Mouse (Mus musculus): ENCODE measurements around the gene Dlg2. TPM values are rescaled to one million over a fixed set of nuclear protein-coding genes. Genes with fewer than 3 reads are reported as not detected.
"Not testable (repeated sequence)": the region's sequence is repeated elsewhere in the genome, so short reads cannot be mapped to it uniquely, and the experiment has no call there.

Dlg2 gene
- polyA plus RNA-seq, 1 experiment from 2014 or later = 1.4 TPM

GRCm38 (mm10) chr7:90703163-90703852 is 226.8 kb downstream of the Dlg2 start:
- WGBS = 26% methylated on average over 7 of the region's 7 CpGs
- Histone ChIP-seq H3K4me2 (peak overlapping the region; percentile 16; the same call in 1 of the 2 replicates), H3K27ac (peak overlapping the region; percentile 45; the same call in 1 of the 2 replicates)

GRCm38 (mm10) chr7:90703951-90704350 is 227.5 kb downstream of the Dlg2 start:
- WGBS = 57% methylated on average over 1 of the region's 1 CpGs
- Histone ChIP-seq H3K27ac (no peak overlapping the region), H3K9ac (no peak overlapping the region), H3K4me3 (replicated peaks) (no peak overlapping the region), H3K4me1 (0 out of 2 replicates have a peak, but pooled peaks cover 3% of the 10 kb centered on the region), H3K27me3 (no peaks in the 10 kb centered on the region), H3K9me3 (replicated peaks) (no peaks in the 10 kb centered on the region), H3K4me2 (no peak overlapping the region), H3K36me3 (no peaks in the 10 kb centered on the region)
- peak; percentile 63; the same call in 1 of the 2 replicates for ATAC-seq (replicated peaks; ENCODE audit: low FRiP score)

More at GRCm38 (mm10) chr7:90703163-90703852, 226.8 kb downstream of the Dlg2 start:
- H3K4me3 ChIP-seq (replicated peaks) = no peak overlapping the region
- H3K27me3 ChIP-seq = no peaks in the 10 kb centered on the region
- H3K4me1 ChIP-seq = 0 out of 2 replicates have a peak, but pooled peaks cover 3% of the 10 kb centered on the region
- H3K9me3 ChIP-seq (replicated peaks) = no peaks in the 10 kb centered on the region
- no peak overlapping the region for H3K9ac ChIP-seq
- no peaks in the 10 kb centered on the region for H3K36me3 ChIP-seq
- ATAC-seq (replicated peaks; ENCODE audit: low FRiP score) = peak; percentile 94

GRCm38 (mm10) chr7:90734086-90734485 is 257.6 kb downstream of the Dlg2 start:
- H3K9me3 ChIP-seq (replicated peaks) = no peaks in the 10 kb centered on the region
- no peaks in the 10 kb centered on the region for H3K27me3 ChIP-seq
- ATAC-seq (replicated peaks; ENCODE audit: low FRiP score) = no peak
- WGBS = 51% methylated on average over 3 of the region's 3 CpGs
- H3K4me2 ChIP-seq = no peak overlapping the region
- no peak overlapping the region for H3K27ac ChIP-seq
- H3K36me3 ChIP-seq = no peaks in the 10 kb centered on the region
- H3K4me1 ChIP-seq = no peaks in the 10 kb centered on the region
- H3K9ac ChIP-seq = no peak overlapping the region
- H3K4me3 ChIP-seq (replicated peaks) = no peak overlapping the region

- no peak overlapping the region for H3K9ac ChIP-seq
- H3K9me3 ChIP-seq (replicated peaks) = no peaks in the 10 kb centered on the region
- no peaks in the 10 kb centered on the region for H3K36me3 ChIP-seq
- H3K27ac ChIP-seq = no peak overlapping the region
- no peaks in the 10 kb centered on the region for H3K4me1 ChIP-seq
- no peak for ATAC-seq (replicated peaks; ENCODE audit: low FRiP score)
- 56% methylated on average over 1 of the region's 1 CpGs for WGBS
- no peak overlapping the region for H3K4me2 ChIP-seq
- H3K27me3 ChIP-seq = no peaks in the 10 kb centered on the region
- no peak overlapping the region for H3K4me3 ChIP-seq (replicated peaks)
Measured at GRCm38 (mm10) chr7:90736369-90736768, 259.9 kb downstream of the Dlg2 start.

- Histone ChIP-seq H3K4me3 (replicated peaks) (no peak overlapping the region), H3K9ac (no peak overlapping the region), H3K36me3 (no peaks in the 10 kb centered on the region), H3K4me2 (no peak overlapping the region), H3K9me3 (replicated peaks) (no peaks in the 10 kb centered on the region), H3K27me3 (no peaks in the 10 kb centered on the region), H3K4me1 (no peaks in the 10 kb centered on the region), H3K27ac (no peak overlapping the region)
- ATAC-seq (replicated peaks; ENCODE audit: low FRiP score) = no peak
- WGBS = 88% methylated on average over 1 of the region's 1 CpGs
Measured at GRCm38 (mm10) chr7:90748636-90749035, 272.2 kb downstream of the Dlg2 start.

- Histone ChIP-seq H3K27me3 (no peaks in the 10 kb centered on the region), H3K4me2 (no peak overlapping the region), H3K4me3 (replicated peaks) (no peak overlapping the region), H3K27ac (no peak overlapping the region), H3K36me3 (no peaks in the 10 kb centered on the region), H3K9me3 (replicated peaks) (no peaks in the 10 kb centered on the region), H3K4me1 (no peaks in the 10 kb centered on the region), H3K9ac (no peak overlapping the region)
- no peak for ATAC-seq (replicated peaks; ENCODE audit: low FRiP score)
- 93% methylated on average over 1 of the region's 1 CpGs for WGBS
Measured at GRCm38 (mm10) chr7:90787945-90788344, 311.5 kb downstream of the Dlg2 start.

- H3K27me3 ChIP-seq = no peaks in the 10 kb centered on the region
- no peak overlapping the region for H3K27ac ChIP-seq
- H3K9me3 ChIP-seq (replicated peaks) = no peaks in the 10 kb centered on the region
- no peak overlapping the region for H3K4me3 ChIP-seq (replicated peaks)
- H3K36me3 ChIP-seq = no peaks in the 10 kb centered on the region
- WGBS = 61% methylated on average over 1 of the region's 1 CpGs
- H3K4me1 ChIP-seq = no peaks in the 10 kb centered on the region
- H3K4me2 ChIP-seq = no peak overlapping the region
- no peak for ATAC-seq (replicated peaks; ENCODE audit: low FRiP score)
- no peak overlapping the region for H3K9ac ChIP-seq
Measured at GRCm38 (mm10) chr7:90791522-90791921, 315.1 kb downstream of the Dlg2 start.

GRCm38 (mm10) chr7:90825640-90826039 is 349.2 kb downstream of the Dlg2 start:
- Histone ChIP-seq H3K9ac (no peak overlapping the region), H3K27me3 (no peaks in the 10 kb centered on the region), H3K4me3 (replicated peaks) (no peak overlapping the region), H3K27ac (no peak overlapping the region), H3K9me3 (replicated peaks) (no peaks in the 10 kb centered on the region), H3K4me1 (no peaks in the 10 kb centered on the region), H3K4me2 (no peak overlapping the region), H3K36me3 (no peaks in the 10 kb centered on the region)
- 87% methylated on average over 3 of the region's 3 CpGs for WGBS
- ATAC-seq (replicated peaks; ENCODE audit: low FRiP score) = no peak

- Histone ChIP-seq H3K36me3 (no peaks in the 10 kb centered on the region), H3K4me1 (no peaks in the 10 kb centered on the region), H3K27me3 (no peaks in the 10 kb centered on the region), H3K4me3 (replicated peaks) (no peak overlapping the region), H3K9me3 (replicated peaks) (no peaks in the 10 kb centered on the region), H3K4me2 (no peak overlapping the region), H3K27ac (no peak overlapping the region), H3K9ac (no peak overlapping the region)
- no peak for ATAC-seq (replicated peaks; ENCODE audit: low FRiP score)
- 79% methylated on average over 4 of the region's 4 CpGs for WGBS
Measured at GRCm38 (mm10) chr7:90841276-90841675, 364.8 kb downstream of the Dlg2 start.

- Histone ChIP-seq H3K36me3 (no peaks in the 10 kb centered on the region), H3K27me3 (no peaks in the 10 kb centered on the region), H3K4me2 (no peak overlapping the region), H3K9me3 (replicated peaks) (no peaks in the 10 kb centered on the region), H3K4me1 (no peaks in the 10 kb centered on the region), H3K27ac (no peak overlapping the region), H3K4me3 (replicated peaks) (no peak overlapping the region), H3K9ac (no peak overlapping the region)
- 59% methylated on average over 5 of the region's 5 CpGs for WGBS
- ATAC-seq (replicated peaks; ENCODE audit: low FRiP score) = no peak
Measured at GRCm38 (mm10) chr7:90843345-90844293, 367.1 kb downstream of the Dlg2 start.

- not testable (repeated sequence) for H3K4me3 ChIP-seq (replicated peaks); H3K36me3 ChIP-seq; H3K4me1 ChIP-seq; H3K27ac ChIP-seq; H3K4me2 ChIP-seq; H3K27me3 ChIP-seq; H3K9me3 ChIP-seq (replicated peaks); H3K9ac ChIP-seq; ATAC-seq (replicated peaks; ENCODE audit: low FRiP score)
- 54% methylated on average over 4 of the region's 4 CpGs for WGBS
Measured at GRCm38 (mm10) chr7:90876796-90877195, 400.3 kb downstream of the Dlg2 start.

- Histone ChIP-seq H3K4me3 (replicated peaks) (no peak overlapping the region), H3K9ac (no peak overlapping the region), H3K4me1 (peaks cover 15% of the 10 kb centered on the region), H3K27ac (no peak overlapping the region), H3K36me3 (no peaks in the 10 kb centered on the region), H3K9me3 (replicated peaks) (no peaks in the 10 kb centered on the region), H3K4me2 (no peak overlapping the region), H3K27me3 (peaks cover 14% of the 10 kb centered on the region; the same call in 1 of the 2 replicates)
- no peak for ATAC-seq (replicated peaks; ENCODE audit: low FRiP score)
- 66% methylated on average over 3 of the region's 3 CpGs for WGBS
Measured at GRCm38 (mm10) chr7:90882740-90883139, 406.3 kb downstream of the Dlg2 start.

All from kidney, embryonic 15.5 days (tissue).